Mouse (Mus musculus): ENCODE measurements around the gene Iqcj. TPM values are rescaled to one million over a fixed set of nuclear protein-coding genes. Genes with fewer than 3 reads are reported as not detected.

Gene Iqcj
- polyA plus RNA-seq, 1 experiment: not detected

DNA sequence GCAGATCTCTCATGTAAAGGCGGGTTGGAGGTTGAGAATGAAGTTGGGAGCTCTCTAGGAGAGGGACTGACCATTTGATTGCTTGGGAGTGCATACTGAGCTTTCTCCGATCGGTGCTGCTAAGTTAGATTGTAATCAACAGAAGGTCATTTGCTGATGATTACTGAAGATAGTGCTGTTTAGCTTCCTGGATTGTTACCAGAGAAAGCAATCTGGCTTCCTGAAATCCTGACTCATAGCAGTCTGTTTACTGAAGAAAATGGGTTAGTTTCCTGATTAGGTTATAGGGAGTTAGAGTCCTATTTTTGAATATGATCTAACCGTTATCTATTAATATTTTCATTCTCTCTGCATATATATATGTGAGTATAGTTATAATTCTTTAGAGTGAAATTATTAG lies 209.3 kb downstream of the Iqcj start:
- TF ChIP-seq GATA1 (IDR thresholded peaks at IDR 0.05; ENCODE audit: borderline replicate concordance, low read length): no peak
- TF ChIP-seq FLI1 (IDR thresholded peaks at IDR 0.05; ENCODE audit: low read length): no peak
- Histone ChIP-seq H3K27me3 (replicated peaks) (peaks cover 2% of the 10 kb centered on the region), H3K9me3 (no peaks in the 10 kb centered on the region), H3K4me1 (no peaks in the 10 kb centered on the region), H3K36me3 (replicated peaks; ENCODE audit: low read length) (no peaks in the 10 kb centered on the region), H3K4me3 (replicated peaks) (no peak overlapping the region)

DNA sequence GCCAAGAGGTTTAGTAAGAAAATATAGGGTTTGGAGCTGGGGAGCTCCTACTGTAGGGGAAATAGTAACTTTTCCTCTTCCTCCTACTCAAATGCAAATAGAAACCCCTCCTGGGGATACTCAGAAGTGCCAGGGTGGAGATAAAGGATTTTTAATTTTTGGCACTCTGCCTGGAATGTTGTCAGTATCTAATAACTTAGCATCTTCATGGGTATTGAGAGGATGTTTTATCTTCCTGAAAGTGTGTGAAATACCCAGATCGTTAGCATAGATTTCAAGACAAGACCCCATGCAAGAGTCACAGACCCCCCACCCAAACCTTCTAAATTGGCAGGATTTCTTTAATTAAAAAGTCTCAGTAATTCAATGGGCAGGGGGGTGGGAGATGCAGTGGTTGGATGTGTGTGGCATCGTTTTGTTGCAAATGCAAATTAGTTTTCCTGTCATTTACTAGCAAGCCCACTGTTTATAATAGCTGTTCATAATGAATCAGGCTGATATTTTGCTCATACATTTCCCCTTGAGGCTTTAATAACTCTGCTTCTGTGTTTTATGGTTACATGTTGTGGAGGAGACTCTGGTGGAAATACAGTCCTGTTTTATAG lies 213.2 kb downstream of the Iqcj start:
- no peaks in the 10 kb centered on the region for H3K9me3 ChIP-seq
- TF ChIP-seq GATA1 (IDR thresholded peaks at IDR 0.05; ENCODE audit: borderline replicate concordance, low read length) (no peak), FLI1 (IDR thresholded peaks at IDR 0.05; ENCODE audit: low read length) (no peak)

More for the DNA sequence above, 213.2 kb downstream of the Iqcj start:
- no peaks in the 10 kb centered on the region for H3K4me1 ChIP-seq
- no peaks in the 10 kb centered on the region for H3K36me3 ChIP-seq (replicated peaks; ENCODE audit: low read length)
- no peak overlapping the region for H3K4me3 ChIP-seq (replicated peaks)
- no peaks in the 10 kb centered on the region for H3K27me3 ChIP-seq (replicated peaks)

Other genes with a start within 250 kb of the Iqcj start
- not detected in 2 replicates for gene Iqschfp, start within 50 bp of the Iqcj start, polyA plus RNA-seq (2012; ENCODE audit: insufficient read depth, low replicate concordance)
- gene Schip1, start 172.6 kb downstream of the Iqcj start, polyA plus RNA-seq (2012; ENCODE audit: insufficient read depth, low replicate concordance): 18.7 and 27.0 TPM in 2 replicates

Data from megakaryocyte, embryonic 14.5 days (primary cell).